Mouse (Mus musculus): Measurements from ENCODE around the gene Tpgs1. TPM values are rescaled to one million over a fixed set of nuclear protein-coding genes. Genes with fewer than 3 reads are reported as not detected.

The Tpgs1 gene
- polyA plus RNA-seq, 1 experiment from 2014 or later, result 41.9 TPM

GRCm38 (mm10) chr10:79645711-79646110, 23.5 kb upstream of the Tpgs1 start, which contains the start of gene Odf3l2:
Gene Odf3l2 (minus strand): TSS chr10:79645738.
- Histone ChIP-seq H3K27ac (ENCODE audit: poor library complexity, severe bottlenecking) (no peak within 1 kb of the TSS), H3K27me3 (replicated peaks) (peaks cover 14% of the 10 kb centered on the region; the same call in 1 of the 2 replicates), H3K9ac (no peak within 1 kb of the TSS), H3K4me1 (replicated peaks) (no peaks in the 10 kb centered on the region), H3K9me3 (replicated peaks) (no peaks in the 10 kb centered on the region), H3K36me3 (no peaks in the 10 kb centered on the region), H3K4me3 (no peak within 1 kb of the TSS), H3K4me2 (no peak within 1 kb of the TSS)
- no peak for ATAC-seq (ENCODE audit: insufficient number of reproducible peaks, low FRiP score)
- 71% methylated on average over 8 of the region's 8 CpGs for WGBS

GRCm38 (mm10) chr10:79649070-79649751, 20.0 kb upstream of the Tpgs1 start:
- no peak overlapping the region for H3K4me3 ChIP-seq
- H3K36me3 ChIP-seq, result no peaks in the 10 kb centered on the region
- H3K9me3 ChIP-seq (replicated peaks), result no peaks in the 10 kb centered on the region
- H3K4me2 ChIP-seq, result no peak overlapping the region
- peaks cover 38% of the 10 kb centered on the region for H3K27me3 ChIP-seq (replicated peaks)
- H3K9ac ChIP-seq, result no peak overlapping the region
- no peak; the same call in 1 of the 2 replicates for ATAC-seq (ENCODE audit: insufficient number of reproducible peaks, low FRiP score)
- H3K27ac ChIP-seq (ENCODE audit: poor library complexity, severe bottlenecking), result no peak overlapping the region
- WGBS, result 25% methylated on average over 7 of the region's 7 CpGs
- 0 out of 2 replicates have a peak, but pooled peaks cover 3% of the 10 kb centered on the region for H3K4me1 ChIP-seq (replicated peaks)

GRCm38 (mm10) chr10:79652789-79653188, 16.4 kb upstream of the Tpgs1 start:
- ATAC-seq (ENCODE audit: insufficient number of reproducible peaks, low FRiP score), result no peak
- Histone ChIP-seq H3K27me3 (replicated peaks) (peaks cover 52% of the 10 kb centered on the region), H3K4me1 (replicated peaks) (0 out of 2 replicates have a peak, but pooled peaks cover 3% of the 10 kb centered on the region), H3K4me3 (no peak overlapping the region), H3K9ac (no peak overlapping the region), H3K36me3 (no peaks in the 10 kb centered on the region), H3K4me2 (no peak overlapping the region), H3K27ac (ENCODE audit: poor library complexity, severe bottlenecking) (no peak overlapping the region), H3K9me3 (replicated peaks) (no peaks in the 10 kb centered on the region)
- WGBS, result 74% methylated on average over 7 of the region's 7 CpGs

- ATAC-seq (ENCODE audit: insufficient number of reproducible peaks, low FRiP score), result no peak
- Histone ChIP-seq H3K9ac (no peak overlapping the region), H3K9me3 (replicated peaks) (no peaks in the 10 kb centered on the region), H3K4me2 (no peak overlapping the region), H3K27ac (ENCODE audit: poor library complexity, severe bottlenecking) (no peak overlapping the region), H3K36me3 (no peaks in the 10 kb centered on the region), H3K4me1 (replicated peaks) (0 out of 2 replicates have a peak, but pooled peaks cover 3% of the 10 kb centered on the region), H3K27me3 (replicated peaks) (peaks cover 50% of the 10 kb centered on the region), H3K4me3 (no peak overlapping the region)
- WGBS, result 57% methylated on average over 1 of the region's 1 CpGs
Observed at GRCm38 (mm10) chr10:79654946-79655395, 14.2 kb upstream of the Tpgs1 start.

GRCm38 (mm10) chr10:79658829-79659228, 10.3 kb upstream of the Tpgs1 start:
- Histone ChIP-seq H3K4me2 (no peak overlapping the region), H3K36me3 (no peaks in the 10 kb centered on the region)
- WGBS, result 15% methylated on average over 4 of the region's 4 CpGs

GRCm38 (mm10) chr10:79660298-79660697, 8.9 kb upstream of the Tpgs1 start:
- Histone ChIP-seq H3K4me2 (no peak overlapping the region), H3K9me3 (replicated peaks) (no peaks in the 10 kb centered on the region), H3K4me3 (no peak overlapping the region), H3K27ac (ENCODE audit: poor library complexity, severe bottlenecking) (no peak overlapping the region), H3K27me3 (replicated peaks) (peaks cover 18% of the 10 kb centered on the region), H3K4me1 (replicated peaks) (no peaks in the 10 kb centered on the region; the same call in 1 of the 2 replicates), H3K36me3 (no peaks in the 10 kb centered on the region), H3K9ac (no peak overlapping the region)
- no peak for ATAC-seq (ENCODE audit: insufficient number of reproducible peaks, low FRiP score)
- whole genome bisulfite sequencing, result 77% methylated on average over 2 of the region's 2 CpGs

More at GRCm38 (mm10) chr10:79658829-79659228, 10.3 kb upstream of the Tpgs1 start:
- Histone ChIP-seq H3K27ac (ENCODE audit: poor library complexity, severe bottlenecking) (no peak overlapping the region), H3K27me3 (replicated peaks) (peaks cover 25% of the 10 kb centered on the region), H3K9me3 (replicated peaks) (no peaks in the 10 kb centered on the region), H3K9ac (no peak overlapping the region), H3K4me1 (replicated peaks) (no peaks in the 10 kb centered on the region; the same call in 1 of the 2 replicates), H3K4me3 (no peak overlapping the region)
- ATAC-seq (ENCODE audit: insufficient number of reproducible peaks, low FRiP score), result no peak

- ATAC-seq (ENCODE audit: insufficient number of reproducible peaks, low FRiP score), result no peak
- H3K4me2 ChIP-seq, result no peak overlapping the region
- no peaks in the 10 kb centered on the region; the same call in 1 of the 2 replicates for H3K4me1 ChIP-seq (replicated peaks)
- no peaks in the 10 kb centered on the region for H3K36me3 ChIP-seq
- H3K9ac ChIP-seq, result no peak overlapping the region
- WGBS, result 23% methylated on average over 2 of the region's 3 CpGs
- H3K4me3 ChIP-seq, result no peak overlapping the region
- H3K9me3 ChIP-seq (replicated peaks), result no peaks in the 10 kb centered on the region
- H3K27me3 ChIP-seq (replicated peaks), result peaks cover 14% of the 10 kb centered on the region
- no peak overlapping the region for H3K27ac ChIP-seq (ENCODE audit: poor library complexity, severe bottlenecking)
Observed at GRCm38 (mm10) chr10:79661861-79662260, 7.3 kb upstream of the Tpgs1 start.

- no peaks in the 10 kb centered on the region for H3K9me3 ChIP-seq (replicated peaks)
- 12% methylated on average over 13 of the region's 13 CpGs for WGBS
- ATAC-seq (ENCODE audit: insufficient number of reproducible peaks, low FRiP score), result no peak
Observed at GRCm38 (mm10) chr10:79664131-79664665, 5.0 kb upstream of the Tpgs1 start, which contains the start of gene Madcam1. Gene Madcam1 (plus strand): TSS chr10:79664559.

GRCm38 (mm10) chr10:79665051-79665450, 4.1 kb upstream of the Tpgs1 start:
- H3K27ac ChIP-seq (ENCODE audit: poor library complexity, severe bottlenecking), result no peak overlapping the region
- H3K4me2 ChIP-seq, result no peak overlapping the region
- H3K36me3 ChIP-seq, result no peaks in the 10 kb centered on the region
- 79% methylated on average over 8 of the region's 8 CpGs for WGBS
- H3K9ac ChIP-seq, result no peak overlapping the region
- peaks cover 14% of the 10 kb centered on the region for H3K27me3 ChIP-seq (replicated peaks)
- H3K4me1 ChIP-seq (replicated peaks), result peaks cover 1% of the 10 kb centered on the region
- no peak for ATAC-seq (ENCODE audit: insufficient number of reproducible peaks, low FRiP score)
- no peaks in the 10 kb centered on the region for H3K9me3 ChIP-seq (replicated peaks)
- H3K4me3 ChIP-seq, result no peak overlapping the region

More at GRCm38 (mm10) chr10:79664131-79664665, 5.0 kb upstream of the Tpgs1 start, which contains the start of gene Madcam1:
- no peak within 1 kb of the TSS for H3K4me2 ChIP-seq
- H3K9ac ChIP-seq, result no peak within 1 kb of the TSS
- no peak within 1 kb of the TSS for H3K4me3 ChIP-seq
- no peaks in the 10 kb centered on the region for H3K36me3 ChIP-seq
- H3K27ac ChIP-seq (ENCODE audit: poor library complexity, severe bottlenecking), result no peak within 1 kb of the TSS
- H3K27me3 ChIP-seq (replicated peaks), result peaks cover 14% of the 10 kb centered on the region
- no peaks in the 10 kb centered on the region; the same call in 1 of the 2 replicates for H3K4me1 ChIP-seq (replicated peaks)

GRCm38 (mm10) chr10:79666493-79666892, 2.7 kb upstream of the Tpgs1 start:
- WGBS, result 56% methylated on average over 9 of the region's 9 CpGs
- no peak overlapping the region for H3K27ac ChIP-seq (ENCODE audit: poor library complexity, severe bottlenecking)
- no peak overlapping the region for H3K4me3 ChIP-seq
- H3K9me3 ChIP-seq (replicated peaks), result no peaks in the 10 kb centered on the region
- no peak for ATAC-seq (ENCODE audit: insufficient number of reproducible peaks, low FRiP score)
- no peak overlapping the region for H3K9ac ChIP-seq
- peaks cover 14% of the 10 kb centered on the region for H3K27me3 ChIP-seq (replicated peaks)
- H3K36me3 ChIP-seq, result no peaks in the 10 kb centered on the region
- no peak overlapping the region for H3K4me2 ChIP-seq
- peaks cover 12% of the 10 kb centered on the region for H3K4me1 ChIP-seq (replicated peaks)

GRCm38 (mm10) chr10:79668076-79668475, 1.1 kb upstream of the Tpgs1 start:
- Histone ChIP-seq H3K9ac (no peak overlapping the region), H3K27ac (ENCODE audit: poor library complexity, severe bottlenecking) (no peak overlapping the region), H3K27me3 (replicated peaks) (peaks cover 14% of the 10 kb centered on the region), H3K36me3 (peaks cover 5% of the 10 kb centered on the region; the same call in 1 of the 2 replicates), H3K9me3 (replicated peaks) (no peaks in the 10 kb centered on the region), H3K4me1 (replicated peaks) (peaks cover 12% of the 10 kb centered on the region), H3K4me3 (no peak overlapping the region), H3K4me2 (no peak overlapping the region)
- 80% methylated on average over 5 of the region's 5 CpGs for WGBS
- ATAC-seq (ENCODE audit: insufficient number of reproducible peaks, low FRiP score), result no peak
